Mouse (Mus musculus) G1E-ER4 (cell line): ENCODE data around the gene P2ry6. TPM values are rescaled to one million over a fixed set of nuclear protein-coding genes. Genes with fewer than 3 reads are reported as not detected.

Experiments used
- GATA1 ChIP-seq: IDR thresholded peaks from one replicate; pipeline ENCODE4 v1.8.0; 2012; ENCODE audit warnings: low read length, inconsistent platforms
- polyA plus RNA-seq: library from polyadenylated mRNA; stranded (reverse); fragments of >175 nt; gene quantifications from 2 replicates; pipeline ENCODE4 v1.2.3, GENCODE M21; 2012

The P2ry6 gene
- polyA plus RNA-seq, 1 experiment: not detected

- TF ChIP-seq GATA1: no peak
Observed at GRCm38 (mm10) chr7:100964242-100964641, 10.2 kb downstream of the P2ry6 start.

DNA sequence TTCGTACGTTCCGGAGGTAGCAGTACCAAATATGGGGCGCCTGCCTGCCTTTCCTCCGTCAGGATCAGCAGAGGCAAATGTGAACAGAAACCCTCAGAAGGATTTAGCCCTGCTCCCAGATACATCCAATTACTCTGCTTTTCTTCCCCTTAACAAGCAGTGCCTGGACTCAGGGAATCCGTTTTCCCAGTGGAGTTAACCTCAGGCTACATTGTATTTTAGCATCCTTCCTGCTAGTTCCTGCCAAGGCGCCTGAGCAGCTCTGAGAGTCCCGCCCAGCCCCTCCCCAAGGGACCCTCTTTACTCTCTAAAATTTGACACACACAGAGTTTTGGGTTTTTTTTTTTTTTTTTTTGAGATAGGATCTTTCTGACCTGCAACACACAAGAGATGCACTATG lies 11.1 kb downstream of the P2ry6 start:
- TF ChIP-seq GATA1: no peak

- TF ChIP-seq GATA1: no peak
Observed at GRCm38 (mm10) chr7:100961146-100961545, 13.3 kb downstream of the P2ry6 start.

- no peak for TF ChIP-seq GATA1
Observed at GRCm38 (mm10) chr7:100960462-100960861, 14.0 kb downstream of the P2ry6 start.

GRCm38 (mm10) chr7:100958426-100958825 lies 16.0 kb downstream of the P2ry6 start:
- TF ChIP-seq GATA1: no peak

DNA sequence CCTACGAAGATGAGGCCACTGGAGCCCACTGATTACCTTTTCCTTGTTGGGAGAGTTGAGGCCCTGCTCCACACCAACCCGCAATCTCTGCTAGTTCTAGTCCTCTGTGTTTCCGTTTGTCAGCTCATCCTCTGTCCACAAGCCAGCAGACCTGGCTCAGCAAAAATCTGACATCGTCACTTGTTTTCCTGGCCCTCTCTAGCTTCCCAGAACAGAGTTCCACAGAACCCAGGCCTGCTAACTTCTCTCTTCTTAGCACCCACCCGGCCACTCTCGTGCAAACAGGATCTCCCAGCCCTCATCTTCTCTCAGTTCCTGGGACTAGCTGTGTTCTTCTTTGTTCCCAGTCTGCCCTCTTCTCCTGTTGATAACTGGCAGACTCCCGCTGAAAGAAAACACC lies 21.8 kb downstream of the P2ry6 start:
- TF ChIP-seq GATA1: no peak

DNA sequence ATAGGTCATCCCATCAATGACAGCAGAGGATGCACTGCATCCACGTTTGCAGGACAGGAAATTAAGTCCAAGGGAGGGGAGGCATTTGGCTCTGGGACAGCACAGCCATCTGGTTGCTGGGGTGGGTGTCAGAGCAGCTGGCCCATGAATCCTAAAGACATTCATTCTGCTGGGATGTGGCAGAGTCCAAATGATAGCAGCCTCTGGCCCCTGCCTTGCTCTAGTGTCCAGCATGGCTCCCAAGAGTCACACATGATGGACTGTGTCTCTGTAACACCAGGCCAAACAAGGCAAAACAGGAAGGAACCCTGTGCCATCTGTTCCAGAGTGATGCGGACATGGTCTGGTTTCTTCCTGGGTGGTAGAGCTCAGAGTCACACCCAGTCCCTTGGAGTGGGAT lies 22.5 kb downstream of the P2ry6 start:
- TF ChIP-seq GATA1: no peak

DNA sequence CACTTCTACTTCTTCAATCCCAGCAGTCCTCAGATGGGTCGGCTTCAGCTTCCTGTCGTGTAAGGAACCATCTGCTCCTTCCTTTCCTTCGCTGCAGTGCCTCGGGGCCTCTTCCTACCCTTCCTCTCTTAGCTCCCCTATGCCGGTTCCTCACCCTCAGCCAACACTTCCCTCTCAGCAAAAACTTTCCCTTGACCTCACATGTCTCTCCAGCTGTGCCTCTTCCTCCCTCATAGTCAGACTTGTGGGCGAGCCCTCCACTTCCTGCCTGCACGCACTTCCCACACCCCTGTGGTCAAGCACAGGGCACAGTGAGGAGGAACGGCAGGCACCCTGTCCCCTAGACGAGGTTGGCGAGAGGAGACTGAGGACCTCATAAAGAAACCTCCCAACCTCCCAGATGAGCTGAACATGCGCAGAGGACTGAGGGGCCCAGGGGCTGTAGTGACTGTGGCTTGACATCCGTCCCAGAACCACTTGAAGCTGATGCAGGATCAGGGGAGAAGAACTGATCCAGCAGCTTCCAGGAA lies 23.9 kb downstream of the P2ry6 start:
- no peak for TF ChIP-seq GATA1

DNA sequence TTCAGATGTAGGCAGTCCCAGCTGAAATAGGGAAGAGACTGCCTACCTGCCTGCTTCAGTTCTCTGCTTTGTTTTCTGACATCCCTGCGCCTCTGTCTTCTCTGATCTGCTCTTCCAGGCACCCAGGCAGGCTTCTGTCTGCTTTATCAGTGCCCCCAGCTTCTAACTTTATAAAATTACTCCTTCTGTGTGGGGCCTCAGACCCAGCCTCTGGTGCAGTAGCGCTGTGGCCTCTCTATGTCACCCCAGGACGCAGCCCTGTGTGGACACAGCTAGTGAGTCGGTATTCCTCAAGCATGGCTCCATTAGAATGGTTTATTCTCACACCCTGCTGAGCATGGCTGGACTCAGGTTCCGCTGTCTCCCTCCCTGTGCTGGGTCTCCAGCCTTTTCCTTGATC lies 24.4 kb downstream of the P2ry6 start:
- no peak for TF ChIP-seq GATA1

DNA sequence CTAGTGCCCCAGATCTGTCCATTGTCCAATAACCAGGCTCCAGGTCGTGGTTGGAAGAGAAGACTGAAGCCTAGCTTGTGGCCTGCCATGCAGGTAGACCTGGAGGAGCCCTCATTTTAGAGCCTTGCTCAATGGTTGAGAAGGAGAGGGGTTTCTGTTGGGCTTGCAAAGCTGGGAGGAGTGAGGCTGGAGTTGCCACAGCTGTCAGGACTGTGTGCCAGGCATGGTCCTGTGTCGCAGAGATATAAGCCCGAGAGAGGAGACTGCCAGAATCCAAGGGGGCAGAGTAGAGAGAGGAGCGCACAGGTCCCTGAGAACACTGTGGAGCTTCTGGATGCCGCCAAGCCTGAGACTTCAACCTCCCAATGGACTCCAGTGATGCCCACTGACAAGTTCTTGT lies 29.7 kb downstream of the P2ry6 start:
- no peak for TF ChIP-seq GATA1

DNA sequence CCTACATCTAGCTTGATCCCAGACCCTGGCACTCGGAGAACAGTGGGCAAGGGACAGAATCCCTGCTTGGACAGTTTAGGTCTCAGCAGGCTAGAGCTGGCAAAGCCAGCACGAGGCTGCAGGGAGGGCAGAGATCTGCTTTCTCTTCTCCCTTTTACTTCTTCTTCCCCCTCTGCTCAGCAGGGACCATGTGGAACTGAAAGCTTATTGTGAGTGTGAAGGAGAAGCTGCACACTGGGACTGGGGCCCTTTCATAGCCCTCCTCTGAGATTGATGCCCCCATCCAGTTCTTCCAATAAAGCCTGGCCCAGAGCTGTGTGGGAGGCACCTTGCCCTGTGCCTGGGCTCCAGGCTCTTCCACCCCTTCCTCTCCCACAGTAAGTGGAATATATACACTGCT lies 30.1 kb downstream of the P2ry6 start:
- no peak for TF ChIP-seq GATA1

DNA sequence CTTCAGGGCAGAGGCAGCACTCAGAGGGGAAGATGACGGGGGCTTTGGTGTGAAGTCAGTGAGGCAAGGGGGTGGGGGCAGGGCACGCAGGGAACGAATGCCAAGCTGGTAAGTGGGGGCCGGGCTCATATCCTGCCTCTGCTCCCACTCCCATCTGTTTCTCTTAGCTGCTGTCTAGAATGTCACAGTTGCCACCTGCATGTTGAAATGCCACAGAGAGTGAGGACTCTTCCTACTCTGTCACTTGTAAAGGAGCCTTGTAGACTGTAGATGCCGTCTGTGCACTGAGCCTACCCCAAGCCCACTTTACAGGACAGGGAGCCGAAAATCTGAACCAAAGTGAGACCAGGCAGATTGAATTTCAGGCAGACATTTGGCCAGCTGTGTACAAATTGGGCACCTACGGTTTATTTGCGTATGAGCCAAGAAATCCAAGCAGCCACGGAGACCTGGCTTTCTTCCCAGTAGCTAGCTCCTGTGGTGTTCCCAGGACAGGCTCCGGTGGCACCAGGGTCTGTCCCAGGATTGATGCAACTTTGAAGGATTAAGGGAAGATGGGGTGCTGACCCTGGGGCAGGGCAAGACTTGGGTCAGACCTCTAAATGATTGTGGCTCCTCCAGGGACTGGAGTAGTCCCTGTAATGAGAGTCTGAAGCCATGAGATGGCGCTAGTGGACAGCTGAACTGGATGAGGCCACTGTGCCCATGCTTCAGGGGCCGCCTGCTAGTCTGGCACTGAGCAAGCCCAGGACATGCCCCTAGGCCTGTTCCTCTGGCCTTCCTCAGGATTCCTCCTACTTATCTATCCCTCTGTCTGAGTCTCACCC lies 31.4 kb downstream of the P2ry6 start:
- TF ChIP-seq GATA1: no peak

GRCm38 (mm10) chr7:100941169-100941568 lies 33.3 kb downstream of the P2ry6 start:
- no peak for TF ChIP-seq GATA1

- no peak for TF ChIP-seq GATA1
Observed at GRCm38 (mm10) chr7:100938106-100938505, 36.3 kb downstream of the P2ry6 start.

GRCm38 (mm10) chr7:100937481-100937880 lies 37.0 kb downstream of the P2ry6 start:
- TF ChIP-seq GATA1: no peak

GRCm38 (mm10) chr7:100933520-100933919 lies 40.9 kb downstream of the P2ry6 start:
- TF ChIP-seq GATA1: no peak

DNA sequence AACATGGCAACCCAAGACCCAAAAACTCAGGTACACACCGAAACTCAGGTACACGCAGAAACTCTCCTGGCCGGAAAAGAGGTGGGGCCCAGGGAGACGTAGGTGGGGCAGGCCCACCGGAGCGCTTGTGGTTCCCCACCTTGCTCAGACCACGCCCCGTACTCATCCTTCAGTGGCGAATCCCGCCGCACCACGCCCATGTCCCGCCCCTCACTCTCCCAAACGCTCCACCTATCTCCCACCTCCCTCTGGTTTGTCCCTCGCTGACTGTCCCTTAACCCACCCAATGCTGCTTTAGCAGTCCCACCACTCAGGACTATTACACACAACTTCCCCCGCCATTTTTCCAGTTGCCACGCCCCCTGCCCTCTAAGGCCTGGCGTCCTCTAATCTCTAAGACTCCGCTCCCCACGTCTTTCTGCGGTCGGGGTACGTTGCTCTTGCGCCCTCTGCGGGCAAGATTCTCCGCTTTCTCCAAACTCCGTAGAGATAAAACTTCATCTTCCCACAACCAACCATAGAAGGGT lies 41.9 kb downstream of the P2ry6 start:
- TF ChIP-seq GATA1: no peak
